Mouse (Mus musculus) layer of hippocampus, postnatal 36 days (tissue): ENCODE data around the gene Spata31d1d. TPM values are rescaled to one million over a fixed set of nuclear protein-coding genes. Genes with fewer than 3 reads are reported as not detected.
A peak's percentile ranks its signal among the peaks of the same experiment; 100 is the strongest.
"Not testable (repeated sequence)": the region's sequence is repeated elsewhere in the genome, so short reads cannot be mapped to it uniquely, and the experiment has no call there.

Source experiments
- DNase-seq, 2 experiments: peaks; one replicate each; pipeline ENCODE4 v3.0.0; 2022
- total RNA-seq, 2 experiments: library from RNA; stranded (reverse); gene quantifications; 2 replicates each; pipeline ENCODE4 v1.2.3; 2021

Gene Spata31d1d
- not detected for total RNA-seq

- no peak for DNase-seq
These were observed at the start of gene Spata31d1d for GRCm38 (mm10) chr13:59731652-59732051. Spata31d1d (minus strand) TSS chr13:59731752.

- not testable (repeated sequence) for DNase-seq
These were observed 48.3 kb upstream of the Spata31d1d start for GRCm38 (mm10) chr13:59779744-59780264.

- DNase-seq: no peak
These were observed 47.7 kb upstream of the Spata31d1d start for GRCm38 (mm10) chr13:59779213-59779612.

- DNase-seq: no peak
These were observed 43.6 kb upstream of the Spata31d1d start for GRCm38 (mm10) chr13:59775168-59775567.

- peak; percentile 37 to 47 for DNase-seq
These were observed 39.7 kb upstream of the Spata31d1d start for GRCm38 (mm10) chr13:59771257-59771656.

- no peak for DNase-seq
These were observed 39.3 kb upstream of the Spata31d1d start for GRCm38 (mm10) chr13:59770847-59771246.

GRCm38 (mm10) chr13:59770164-59770562 lies 38.6 kb upstream of the Spata31d1d start:
- DNase-seq: peak; percentile 85

GRCm38 (mm10) chr13:59769296-59770163 lies 38.0 kb upstream of the Spata31d1d start, which contains the start of gene Isca1:
Isca1 (minus strand) TSS chr13:59769810.
- DNase-seq: peak; percentile 99

GRCm38 (mm10) chr13:59768531-59768930 lies 37.0 kb upstream of the Spata31d1d start:
- DNase-seq: no peak

GRCm38 (mm10) chr13:59766786-59767515 lies 35.4 kb upstream of the Spata31d1d start:
- DNase-seq: no peak

GRCm38 (mm10) chr13:59762791-59763190 lies 31.2 kb upstream of the Spata31d1d start:
- no peak for DNase-seq

- no peak for DNase-seq
These were observed 25.4 kb upstream of the Spata31d1d start for GRCm38 (mm10) chr13:59756906-59757305.

GRCm38 (mm10) chr13:59750310-59750709 lies 18.8 kb upstream of the Spata31d1d start:
- no peak for DNase-seq

GRCm38 (mm10) chr13:59746711-59747110 lies 15.2 kb upstream of the Spata31d1d start, which contains the start of gene 1700014D04Rik:
1700014D04Rik (minus strand) TSS chr13:59746752.
- peak in 1 of 2 experiments; percentile 25 for DNase-seq

- DNase-seq: no peak
These were observed 14.6 kb upstream of the Spata31d1d start for GRCm38 (mm10) chr13:59746164-59746563.

- no peak for DNase-seq
These were observed 13.9 kb upstream of the Spata31d1d start for GRCm38 (mm10) chr13:59745462-59745861.

GRCm38 (mm10) chr13:59741697-59742096 lies 10.1 kb upstream of the Spata31d1d start:
- DNase-seq: no peak

GRCm38 (mm10) chr13:59741096-59741495 lies 9.5 kb upstream of the Spata31d1d start:
- DNase-seq: no peak

GRCm38 (mm10) chr13:59739397-59739796 lies 7.8 kb upstream of the Spata31d1d start:
- DNase-seq: no peak

GRCm38 (mm10) chr13:59738455-59738854 lies 6.9 kb upstream of the Spata31d1d start:
- no peak for DNase-seq

- no peak for DNase-seq
These were observed 3.6 kb upstream of the Spata31d1d start for GRCm38 (mm10) chr13:59735190-59735589.

GRCm38 (mm10) chr13:59734347-59734746 lies 2.8 kb upstream of the Spata31d1d start:
- not testable (repeated sequence) for DNase-seq

- no peak for DNase-seq
These were observed 2.4 kb upstream of the Spata31d1d start for GRCm38 (mm10) chr13:59733936-59734335.
